Mouse (Mus musculus): Measurements from ENCODE around the gene Pgm2. TPM values are rescaled to one million over a fixed set of nuclear protein-coding genes. Genes with fewer than 3 reads are reported as not detected.

Pgm2 gene
- total RNA-seq, 2 experiments from 2014 or later = 9.1 to 13.1 TPM

GRCm38 (mm10) chr5:64109217-64109616, 16.5 kb downstream of the Pgm2 start:
- no peak for DNase-seq (ENCODE audit: extremely low spot score in 1 of 2, low spot score in 2 of 2)
- H3K27ac ChIP-seq = no peak overlapping the region
- intact Hi-C loops (cut with DNase I) = no loop called here
- peak; percentile 63 for TF ChIP-seq CTCF (IDR thresholded peaks at IDR 0.05)
- no peak overlapping the region for H3K4me3 ChIP-seq

- intact Hi-C loops (cut with DNase I) = loop anchor here (5.0 kb wide), 1 partner anchor 155 kb away; no protein-coding TSS in a partner anchor
- TF ChIP-seq CTCF (IDR thresholded peaks at IDR 0.05) = no peak
- Histone ChIP-seq H3K27ac (no peak overlapping the region), H3K4me3 (no peak overlapping the region)
- no peak for DNase-seq (ENCODE audit: extremely low spot score in 1 of 2, low spot score in 2 of 2)
Observed at GRCm38 (mm10) chr5:64112360-64112759, 19.6 kb downstream of the Pgm2 start.

GRCm38 (mm10) chr5:64114210-64114609, 21.5 kb downstream of the Pgm2 start:
- no peak for DNase-seq (ENCODE audit: extremely low spot score in 1 of 2, low spot score in 2 of 2)
- H3K4me3 ChIP-seq = no peak overlapping the region
- intact Hi-C loops (cut with DNase I) = loop anchor here (5.0 kb wide), 1 partner anchor 153 kb away; no protein-coding TSS in a partner anchor
- TF ChIP-seq CTCF (IDR thresholded peaks at IDR 0.05) = no peak
- no peak overlapping the region for H3K27ac ChIP-seq

GRCm38 (mm10) chr5:64117191-64117590, 24.4 kb downstream of the Pgm2 start:
- DNase-seq (ENCODE audit: extremely low spot score in 1 of 2, low spot score in 2 of 2) = no peak
- no peak overlapping the region for H3K4me3 ChIP-seq
- H3K27ac ChIP-seq = no peak overlapping the region
- intact Hi-C loops (cut with DNase I) = no loop called here
- no peak for TF ChIP-seq CTCF (IDR thresholded peaks at IDR 0.05)

GRCm38 (mm10) chr5:64125783-64126182, 33.0 kb downstream of the Pgm2 start:
- TF ChIP-seq CTCF (IDR thresholded peaks at IDR 0.05) = no peak
- DNase-seq (ENCODE audit: extremely low spot score in 1 of 2, low spot score in 2 of 2) = no peak
- Histone ChIP-seq H3K4me3 (no peak overlapping the region), H3K27ac (no peak overlapping the region)
- intact Hi-C loops (cut with DNase I) = no loop called here

- Histone ChIP-seq H3K27ac (no peak overlapping the region), H3K4me3 (no peak overlapping the region)
- intact Hi-C loops (cut with DNase I) = no loop called here
- no peak for TF ChIP-seq CTCF (IDR thresholded peaks at IDR 0.05)
- no peak for DNase-seq (ENCODE audit: extremely low spot score in 1 of 2, low spot score in 2 of 2)
Observed at GRCm38 (mm10) chr5:64131550-64131949, 38.8 kb downstream of the Pgm2 start.

GRCm38 (mm10) chr5:64133901-64134300, 41.2 kb downstream of the Pgm2 start:
- intact Hi-C loops (cut with DNase I) = no loop called here
- TF ChIP-seq CTCF (IDR thresholded peaks at IDR 0.05) = no peak
- Histone ChIP-seq H3K27ac (no peak overlapping the region), H3K4me3 (no peak overlapping the region)
- no peak for DNase-seq (ENCODE audit: extremely low spot score in 1 of 2, low spot score in 2 of 2)

GRCm38 (mm10) chr5:64136325-64136724, 43.6 kb downstream of the Pgm2 start:
- no peak for DNase-seq (ENCODE audit: extremely low spot score in 1 of 2, low spot score in 2 of 2)
- Histone ChIP-seq H3K4me3 (no peak overlapping the region), H3K27ac (no peak overlapping the region)
- intact Hi-C loops (cut with DNase I) = no loop called here
- peak; percentile 51 for TF ChIP-seq CTCF (IDR thresholded peaks at IDR 0.05)

- H3K4me3 ChIP-seq = no peak overlapping the region
- no peak for DNase-seq (ENCODE audit: extremely low spot score in 1 of 2, low spot score in 2 of 2)
- H3K27ac ChIP-seq = no peak overlapping the region
- intact Hi-C loops (cut with DNase I) = no loop called here
- TF ChIP-seq CTCF (IDR thresholded peaks at IDR 0.05) = no peak
Observed at GRCm38 (mm10) chr5:64140202-64140601, 47.5 kb downstream of the Pgm2 start.

GRCm38 (mm10) chr5:64144315-64144714, 51.6 kb downstream of the Pgm2 start:
- no peak for TF ChIP-seq CTCF (IDR thresholded peaks at IDR 0.05)
- H3K4me3 ChIP-seq = no peak overlapping the region
- no peak overlapping the region for H3K27ac ChIP-seq
- no peak for DNase-seq (ENCODE audit: extremely low spot score in 1 of 2, low spot score in 2 of 2)
- intact Hi-C loops (cut with DNase I) = no loop called here

- TF ChIP-seq CTCF (IDR thresholded peaks at IDR 0.05) = no peak
- H3K4me3 ChIP-seq = no peak overlapping the region
- no peak overlapping the region for H3K27ac ChIP-seq
- intact Hi-C loops (cut with DNase I) = no loop called here
- no peak for DNase-seq (ENCODE audit: extremely low spot score in 1 of 2, low spot score in 2 of 2)
Observed at GRCm38 (mm10) chr5:64146384-64147005, 53.7 kb downstream of the Pgm2 start.

- DNase-seq (ENCODE audit: extremely low spot score in 1 of 2, low spot score in 2 of 2) = no peak
- intact Hi-C loops (cut with DNase I) = loop anchor here (5.0 kb wide), 1 partner anchor 128 kb away; no protein-coding TSS in a partner anchor
- no peak for TF ChIP-seq CTCF (IDR thresholded peaks at IDR 0.05)
- no peak overlapping the region for H3K4me3 ChIP-seq
- no peak overlapping the region for H3K27ac ChIP-seq
Observed at GRCm38 (mm10) chr5:64149184-64150127, 56.7 kb downstream of the Pgm2 start.
